Mouse (Mus musculus) liver, embryonic 11.5 days (tissue): ENCODE measurements around the gene Pheta1. TPM values are rescaled to one million over a fixed set of nuclear protein-coding genes. Genes with fewer than 3 reads are reported as not detected.

Experiments
- ATAC-seq: fragments of 200-750 bp; cut with Nextera tagmentation; replicated peaks from 2 replicates; pipeline ENCODE4 v1.8.0; 2017; ENCODE audit warnings: moderate number of reproducible peaks, mild to moderate bottlenecking, moderate TSS enrichment, moderate library complexity; ENCODE audit not compliant: low FRiP score
- DNase-seq: peaks from one replicate; pipeline ENCODE4 v3.0.0-alpha.2; 2017; ENCODE audit warnings: low spot score
- H3K27ac ChIP-seq: fragments of 300-500 bp; sonication (generic); 2 replicates; pipeline ENCODE4 v1.5.1; 2014; ENCODE audit warnings: mild to moderate bottlenecking, low read depth, low read length, control low read depth
- H3K27me3 ChIP-seq: fragments of 300-500 bp; sonication (generic); replicated peaks from 2 replicates; pipeline ENCODE4 v1.6.1; 2014; ENCODE audit warnings: low read length, mixed read lengths; ENCODE audit not compliant: control insufficient read depth, insufficient read depth
- H3K36me3 ChIP-seq: fragments of 300-500 bp; sonication (generic); 2 replicates; pipeline ENCODE4 v1.6.1; 2014; ENCODE audit warnings: mild to moderate bottlenecking, low read length, moderate library complexity, mixed read lengths; ENCODE audit not compliant: control insufficient read depth, insufficient read depth
- H3K4me1 ChIP-seq: fragments of 300-500 bp; sonication (generic); replicated peaks from 2 replicates; pipeline ENCODE4 v1.6.1; 2014; ENCODE audit warnings: low read length, mixed read lengths; ENCODE audit not compliant: control insufficient read depth, insufficient read depth
- H3K4me2 ChIP-seq: fragments of 300-500 bp; sonication (generic); 2 replicates; pipeline ENCODE4 v1.6.1; 2014; ENCODE audit warnings: mild to moderate bottlenecking, control low read depth, moderate library complexity
- H3K4me3 ChIP-seq: fragments of 300-500 bp; sonication (generic); 2 replicates; pipeline ENCODE4 v1.5.1; 2014; ENCODE audit warnings: low read depth, low read length, control low read depth
- H3K9ac ChIP-seq: fragments of 300-500 bp; sonication (generic); 2 replicates; pipeline ENCODE4 v1.6.1; 2014; ENCODE audit warnings: low read depth, low read length, control low read depth
- H3K9me3 ChIP-seq: fragments of 300-500 bp; sonication (generic); 2 replicates; pipeline ENCODE4 v1.6.1; 2016; ENCODE audit warnings: low read length, inconsistent platforms, mixed read lengths; ENCODE audit not compliant: control insufficient read depth
- WGBS: fragments of 180-500 bp; shearing (Covaris S2); extraction: QIAGEN DNeasy Blood & Tissue Kit; methylation state at CpG from one replicate; pipeline ENCODE4 v1.1.7; 2014; 5-methylcytosine and 5-hydroxymethylcytosine counted together
- polyA plus RNA-seq: library from polyadenylated mRNA; unstranded; fragments of >200 nt; fragmentation: Nextera tagmentation; extraction: Ambion mirVana; gene quantifications from 2 replicates; pipeline ENCODE4 v1.2.1, GENCODE M21; 2014

The Pheta1 gene
- polyA plus RNA-seq, 1 experiment from 2014 or later, result 13.7 TPM

GRCm38 (mm10) chr5:121856740-121857139, 8.0 kb downstream of the Pheta1 start:
- no peak overlapping the region for H3K9ac ChIP-seq
- H3K4me2 ChIP-seq, result no peak overlapping the region
- no peak overlapping the region for H3K27ac ChIP-seq
- DNase-seq, result no peak
- peaks cover 14% of the 10 kb centered on the region for H3K36me3 ChIP-seq
- no peak for ATAC-seq
- H3K4me3 ChIP-seq, result no peak overlapping the region
- no peaks in the 10 kb centered on the region for H3K4me1 ChIP-seq
- 76% methylated on average over 11 of the region's 11 CpGs for WGBS
- H3K27me3 ChIP-seq, result no peaks in the 10 kb centered on the region
- H3K9me3 ChIP-seq, result no peaks in the 10 kb centered on the region

DNA sequence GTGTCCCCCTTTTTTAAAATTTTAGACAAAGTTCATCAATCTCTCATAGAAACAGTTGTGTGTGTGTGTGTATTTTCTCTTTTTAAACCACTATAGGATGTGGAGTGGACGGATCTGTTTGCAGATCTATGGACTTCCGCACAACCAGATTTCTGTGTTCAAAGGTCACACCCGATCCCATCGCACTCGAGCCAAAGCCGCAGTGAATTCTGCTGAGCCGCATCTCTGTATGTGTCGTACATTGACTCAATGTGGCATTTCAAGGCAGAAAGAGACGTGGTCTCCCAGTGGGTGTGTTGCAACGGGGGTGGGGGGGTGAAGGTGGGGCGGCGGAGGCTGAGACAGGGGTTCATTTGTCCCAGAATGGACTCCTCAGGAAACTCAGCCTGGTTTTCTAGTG, 9.6 kb downstream of the Pheta1 start:
- H3K27me3 ChIP-seq, result no peaks in the 10 kb centered on the region
- no peak overlapping the region for H3K4me2 ChIP-seq
- no peak overlapping the region for H3K27ac ChIP-seq
- H3K9ac ChIP-seq, result no peak overlapping the region
- H3K36me3 ChIP-seq, result peaks cover 5% of the 10 kb centered on the region; the same call in 1 of the 2 replicates
- H3K4me1 ChIP-seq, result no peaks in the 10 kb centered on the region
- ATAC-seq (no peak), DNase-seq (no peak)
- 77% methylated on average over 12 of the region's 12 CpGs for WGBS
- H3K9me3 ChIP-seq, result no peaks in the 10 kb centered on the region
- no peak overlapping the region for H3K4me3 ChIP-seq

DNA sequence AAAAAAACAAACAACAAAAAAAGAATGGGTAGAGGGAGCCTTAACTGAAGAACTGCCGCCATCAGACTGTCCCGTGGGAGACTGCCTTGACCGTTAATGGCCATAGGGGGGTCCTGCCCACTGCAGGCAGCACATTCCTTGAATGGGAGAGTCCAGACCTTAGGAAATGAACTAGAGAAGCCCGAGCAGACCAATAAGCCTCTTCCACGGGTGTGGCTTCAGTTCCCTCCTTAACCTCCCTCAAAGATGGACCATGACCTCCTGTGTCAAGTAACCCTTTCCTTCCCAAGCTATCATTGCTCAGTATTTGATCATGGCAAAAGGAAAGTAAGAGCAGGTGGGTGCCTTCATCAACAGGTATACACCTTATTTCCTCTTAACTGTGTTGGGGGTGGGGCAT, 13.2 kb downstream of the Pheta1 start:
- no peaks in the 10 kb centered on the region for H3K9me3 ChIP-seq
- no peak overlapping the region for H3K4me3 ChIP-seq
- peaks cover 3% of the 10 kb centered on the region; the same call in 1 of the 2 replicates for H3K36me3 ChIP-seq
- no peak overlapping the region for H3K4me2 ChIP-seq
- ATAC-seq, result no peak
- H3K9ac ChIP-seq, result no peak overlapping the region
- no peak for DNase-seq
- H3K27me3 ChIP-seq, result no peaks in the 10 kb centered on the region
- WGBS, result 56% methylated on average over 5 of the region's 5 CpGs
- H3K4me1 ChIP-seq, result no peaks in the 10 kb centered on the region; the same call in 1 of the 2 replicates
- H3K27ac ChIP-seq, result no peak overlapping the region

DNA sequence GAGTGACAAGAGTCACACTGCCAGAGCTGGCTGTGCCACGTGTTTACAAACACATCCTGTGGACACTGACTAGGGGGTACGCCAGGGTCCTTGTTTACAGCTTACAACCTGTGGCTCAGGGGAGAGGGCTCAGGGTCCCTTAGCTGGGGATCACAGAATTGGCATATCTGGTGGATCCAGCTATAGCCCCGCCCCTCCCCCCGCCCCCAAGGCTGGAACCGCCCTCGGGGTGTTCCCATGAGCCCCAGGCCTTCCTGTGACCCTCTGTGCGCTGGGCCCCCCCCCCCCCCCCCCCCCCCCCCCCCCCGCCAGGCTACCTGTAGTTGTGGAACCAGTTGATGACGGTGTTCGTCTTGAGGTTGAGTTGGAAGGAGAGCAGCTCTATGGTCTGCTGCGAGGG, 15.5 kb downstream of the Pheta1 start:
- DNase-seq (no peak), ATAC-seq (0 out of 2 replicates have a peak, but pooled peaks have one; percentile 18)
- no peaks in the 10 kb centered on the region for H3K9me3 ChIP-seq
- 17% methylated on average over 9 of the region's 11 CpGs for WGBS
- no peak overlapping the region for H3K27ac ChIP-seq
- H3K27me3 ChIP-seq, result no peaks in the 10 kb centered on the region
- H3K4me3 ChIP-seq, result no peak overlapping the region
- H3K9ac ChIP-seq, result no peak overlapping the region
- peaks cover 3% of the 10 kb centered on the region; the same call in 1 of the 2 replicates for H3K36me3 ChIP-seq
- H3K4me1 ChIP-seq, result no peaks in the 10 kb centered on the region; the same call in 1 of the 2 replicates
- peak overlapping the region; percentile 56 for H3K4me2 ChIP-seq

DNA sequence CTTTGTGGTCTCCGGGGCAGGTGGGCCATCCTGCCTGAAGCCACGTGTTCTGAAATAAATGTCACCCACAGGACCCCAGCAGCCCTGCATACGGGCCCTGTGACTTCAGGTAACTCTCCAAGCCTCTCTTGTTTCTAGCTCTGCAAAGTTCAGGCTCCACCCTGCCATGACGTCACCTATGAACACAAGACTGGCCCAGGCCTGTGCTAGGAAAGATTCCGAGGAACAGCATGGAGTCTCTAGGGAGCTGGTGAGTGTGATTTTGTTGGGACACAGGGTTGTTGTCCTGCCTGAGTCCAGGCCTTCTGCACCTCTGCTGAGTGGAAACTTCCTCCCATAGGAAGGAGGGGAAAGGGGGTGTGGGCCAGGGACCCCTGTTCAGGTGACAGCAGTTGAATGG, 19.2 kb downstream of the Pheta1 start:
- Histone ChIP-seq H3K4me1 (no peaks in the 10 kb centered on the region; the same call in 1 of the 2 replicates), H3K9ac (no peak overlapping the region), H3K4me2 (no peak overlapping the region), H3K9me3 (no peaks in the 10 kb centered on the region), H3K27ac (no peak overlapping the region), H3K4me3 (no peak overlapping the region), H3K36me3 (no peaks in the 10 kb centered on the region; the same call in 1 of the 2 replicates), H3K27me3 (no peaks in the 10 kb centered on the region)
- no peak for DNase-seq
- no peak for ATAC-seq
- WGBS, result 74% methylated on average over 5 of the region's 5 CpGs

DNA sequence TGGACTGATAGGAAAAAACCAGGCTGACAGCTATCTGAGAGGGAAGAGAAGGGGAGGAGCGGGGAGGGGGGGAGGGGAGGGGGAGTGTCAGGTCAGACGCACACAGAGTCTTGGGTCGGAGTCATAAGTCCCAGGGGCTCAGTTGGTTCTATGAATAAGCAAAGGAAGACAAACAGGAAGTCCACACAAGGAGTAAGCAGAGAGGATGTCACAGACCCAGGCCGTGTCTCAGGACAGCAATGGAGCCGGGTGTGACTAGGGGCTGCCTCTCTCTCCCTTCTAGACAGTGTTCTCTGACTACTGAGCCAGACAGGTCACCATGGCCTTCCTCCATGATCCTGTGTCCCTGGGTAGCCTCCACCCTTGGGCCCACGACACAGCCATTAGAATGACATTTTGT, 22.0 kb downstream of the Pheta1 start:
- Histone ChIP-seq H3K36me3 (no peaks in the 10 kb centered on the region; the same call in 1 of the 2 replicates), H3K4me2 (no peak overlapping the region), H3K27ac (no peak overlapping the region), H3K9me3 (no peaks in the 10 kb centered on the region), H3K4me3 (no peak overlapping the region), H3K27me3 (no peaks in the 10 kb centered on the region), H3K9ac (no peak overlapping the region), H3K4me1 (no peaks in the 10 kb centered on the region)
- DNase-seq (no peak), ATAC-seq (no peak)
- WGBS, result 55% methylated on average over 6 of the region's 6 CpGs

DNA sequence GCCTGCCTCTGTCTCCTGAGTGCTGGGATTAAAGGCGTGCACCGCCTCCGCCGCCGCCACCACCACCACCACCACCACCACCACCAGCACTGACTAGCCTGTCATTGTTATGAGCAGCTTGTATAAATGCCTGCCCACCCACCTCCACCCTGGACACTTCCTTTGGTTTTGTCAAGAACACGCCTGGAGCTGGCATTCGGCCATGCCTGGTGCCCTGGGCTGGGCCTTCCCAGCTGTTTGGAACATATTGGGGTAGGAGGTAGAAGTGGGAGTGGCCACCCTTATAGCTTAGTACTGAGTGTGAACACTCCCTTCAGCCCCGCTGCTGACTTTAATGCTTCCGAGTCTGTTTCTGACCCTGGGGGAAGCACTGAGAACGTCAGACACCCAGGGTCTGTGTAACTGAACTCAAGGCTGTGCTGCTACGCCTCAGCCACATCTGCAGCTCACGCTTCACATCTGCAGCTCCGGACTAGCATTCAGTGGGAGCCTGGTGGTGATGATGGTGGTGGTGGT, 22.8 kb downstream of the Pheta1 start:
- WGBS, result 85% methylated on average over 13 of the region's 13 CpGs
- H3K4me1 ChIP-seq, result no peaks in the 10 kb centered on the region
- no peak overlapping the region for H3K27ac ChIP-seq
- peaks cover 3% of the 10 kb centered on the region; the same call in 1 of the 2 replicates for H3K36me3 ChIP-seq
- H3K27me3 ChIP-seq, result no peaks in the 10 kb centered on the region
- DNase-seq, result no peak
- H3K4me3 ChIP-seq, result no peak overlapping the region
- H3K9ac ChIP-seq, result no peak overlapping the region
- no peak overlapping the region for H3K4me2 ChIP-seq
- ATAC-seq, result no peak
- no peaks in the 10 kb centered on the region for H3K9me3 ChIP-seq

DNA sequence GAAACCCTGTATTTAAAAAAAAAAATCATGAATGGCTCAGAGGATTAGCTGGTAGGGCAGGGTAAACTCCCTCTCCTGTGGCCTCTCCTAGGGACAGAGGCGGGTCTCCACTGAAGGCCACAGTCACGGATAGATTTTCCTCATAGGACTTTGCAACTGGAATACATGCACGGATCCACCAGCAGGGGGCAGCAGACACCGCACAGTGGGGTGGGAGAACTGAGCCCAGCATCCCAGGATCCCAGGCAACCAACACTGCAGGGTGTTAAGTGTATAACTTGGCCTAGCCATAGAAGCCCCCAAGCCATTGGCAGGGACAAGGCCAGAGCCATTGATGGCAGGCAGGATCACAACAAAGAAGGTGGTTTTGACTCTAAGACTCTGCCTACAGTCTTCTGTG, 23.4 kb downstream of the Pheta1 start:
- H3K9ac ChIP-seq, result no peak overlapping the region
- H3K4me3 ChIP-seq, result no peak overlapping the region
- no peaks in the 10 kb centered on the region for H3K27me3 ChIP-seq
- peaks cover 3% of the 10 kb centered on the region; the same call in 1 of the 2 replicates for H3K36me3 ChIP-seq
- DNase-seq (peak; percentile 77), ATAC-seq (no peak)
- no peaks in the 10 kb centered on the region for H3K4me1 ChIP-seq
- no peak overlapping the region for H3K27ac ChIP-seq
- no peak overlapping the region for H3K4me2 ChIP-seq
- WGBS, result 17% methylated on average over 4 of the region's 4 CpGs
- no peaks in the 10 kb centered on the region for H3K9me3 ChIP-seq

- no peak overlapping the region for H3K27ac ChIP-seq
- no peak overlapping the region for H3K9ac ChIP-seq
- no peaks in the 10 kb centered on the region for H3K27me3 ChIP-seq
- H3K4me3 ChIP-seq, result no peak overlapping the region
- DNase-seq (no peak), ATAC-seq (no peak)
- 0 out of 2 replicates have a peak, but pooled peaks cover 3% of the 10 kb centered on the region for H3K36me3 ChIP-seq
- WGBS, result 80% methylated on average over 12 of the region's 12 CpGs
- no peaks in the 10 kb centered on the region for H3K4me1 ChIP-seq
- H3K4me2 ChIP-seq, result no peak overlapping the region
- no peaks in the 10 kb centered on the region for H3K9me3 ChIP-seq
Observed at GRCm38 (mm10) chr5:121875041-121875440, 26.3 kb downstream of the Pheta1 start.
